Mouse (Mus musculus) cerebellum, adult 11-12 months (tissue): ENCODE results near the gene Htr6.

Experiments used
- DNase-seq: peaks from one replicate; pipeline ENCODE4 v3.0.0; 2022

Gene Htr6

DNA sequence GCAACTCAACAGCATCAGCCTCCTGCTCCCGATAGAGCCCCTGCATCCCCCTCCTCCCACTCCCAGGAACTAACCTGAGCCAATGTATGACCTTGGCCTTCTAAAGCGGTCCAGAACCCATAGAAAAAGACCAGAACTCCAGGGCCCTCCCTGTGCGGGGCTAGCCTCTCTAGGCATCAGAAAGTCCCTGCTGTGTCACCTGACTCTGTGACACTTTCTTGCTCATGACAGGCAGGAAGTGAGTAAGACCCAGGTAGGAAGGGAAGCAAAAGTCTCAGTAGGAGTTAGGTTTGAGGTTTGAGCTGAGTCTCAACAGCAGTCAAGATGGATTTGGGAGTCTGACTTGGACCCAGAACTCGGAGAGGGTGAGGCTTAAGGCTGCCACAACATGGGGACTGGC is 11.6 kb upstream of the Htr6 start:
- no peak for DNase-seq

DNA sequence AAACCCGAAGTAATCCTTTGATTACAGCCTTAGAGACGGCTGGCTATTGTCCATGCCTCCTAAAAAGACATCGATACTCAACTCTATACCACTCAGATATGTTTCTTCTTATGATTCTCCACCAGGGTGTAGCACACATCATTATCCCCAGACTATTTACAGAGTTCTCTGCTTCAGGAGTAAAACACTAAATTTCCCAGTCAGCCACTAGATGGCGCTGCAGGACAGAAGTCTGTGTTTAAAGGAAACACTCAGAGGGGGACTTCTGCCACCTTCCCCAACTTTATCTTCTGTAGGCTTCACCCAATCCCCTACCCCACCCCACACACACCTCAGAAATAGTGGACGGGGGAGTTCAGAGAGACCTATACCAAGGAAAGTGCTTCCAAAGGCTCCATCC is 10.7 kb upstream of the Htr6 start:
- DNase-seq = peak; percentile 57

DNA sequence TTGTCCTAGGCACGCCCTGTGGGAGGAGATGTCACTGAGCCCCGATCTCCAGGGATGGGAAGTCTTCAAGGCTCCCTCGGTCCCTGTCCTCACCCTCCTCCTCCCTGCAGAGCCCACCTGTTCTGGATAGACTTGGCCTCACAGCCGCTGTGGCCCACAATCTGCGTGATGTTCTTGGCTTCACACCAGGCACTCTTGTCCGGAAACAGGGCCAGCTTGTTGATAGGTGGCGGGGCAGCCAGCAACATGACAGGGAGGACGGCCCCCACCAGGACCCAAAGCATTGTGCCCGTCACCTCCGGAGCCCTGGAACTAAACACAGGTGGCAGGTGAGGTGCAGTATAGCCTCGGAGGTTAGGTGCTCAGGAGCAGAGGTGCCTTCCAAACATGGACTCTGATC is 10.0 kb upstream of the Htr6 start:
- DNase-seq = no peak

DNA sequence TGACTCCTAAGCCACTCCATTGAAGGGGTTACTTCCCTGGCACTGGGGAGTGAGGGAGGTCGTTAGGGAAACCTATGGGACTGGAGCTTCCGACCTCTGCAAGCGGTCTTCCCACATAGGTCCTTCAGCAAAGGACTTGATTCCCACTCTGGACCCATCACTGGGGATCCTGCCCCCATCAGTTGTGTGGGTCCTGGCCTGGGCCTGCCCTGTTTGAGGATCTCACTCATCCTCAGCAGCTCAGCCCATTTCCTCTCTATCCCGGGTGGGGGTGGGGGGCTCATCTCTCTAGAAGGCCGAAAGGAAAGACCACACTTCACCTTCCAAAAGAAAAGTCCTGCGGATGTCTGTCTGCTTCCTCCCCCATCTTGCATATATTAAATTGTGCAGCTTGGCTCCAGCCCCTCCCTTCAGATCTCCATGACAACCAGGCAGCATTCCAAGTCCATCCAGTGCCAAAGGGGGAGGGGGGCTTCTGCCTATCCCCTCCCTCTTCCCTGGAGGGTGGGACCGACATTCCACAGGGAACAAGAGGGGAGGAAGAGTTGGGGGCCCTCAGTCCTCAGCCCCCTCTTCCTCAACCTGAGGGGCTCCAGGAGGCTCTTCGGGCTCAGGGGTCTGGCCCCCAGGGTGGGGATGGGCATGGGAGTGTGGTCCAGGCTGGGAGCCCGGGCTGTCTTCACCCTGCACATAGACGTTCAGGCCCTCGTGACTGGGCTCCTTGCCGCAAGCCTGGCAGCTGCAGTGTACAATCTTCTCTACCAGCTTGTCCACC is 7.6 kb upstream of the Htr6 start:
- no peak for DNase-seq

DNA sequence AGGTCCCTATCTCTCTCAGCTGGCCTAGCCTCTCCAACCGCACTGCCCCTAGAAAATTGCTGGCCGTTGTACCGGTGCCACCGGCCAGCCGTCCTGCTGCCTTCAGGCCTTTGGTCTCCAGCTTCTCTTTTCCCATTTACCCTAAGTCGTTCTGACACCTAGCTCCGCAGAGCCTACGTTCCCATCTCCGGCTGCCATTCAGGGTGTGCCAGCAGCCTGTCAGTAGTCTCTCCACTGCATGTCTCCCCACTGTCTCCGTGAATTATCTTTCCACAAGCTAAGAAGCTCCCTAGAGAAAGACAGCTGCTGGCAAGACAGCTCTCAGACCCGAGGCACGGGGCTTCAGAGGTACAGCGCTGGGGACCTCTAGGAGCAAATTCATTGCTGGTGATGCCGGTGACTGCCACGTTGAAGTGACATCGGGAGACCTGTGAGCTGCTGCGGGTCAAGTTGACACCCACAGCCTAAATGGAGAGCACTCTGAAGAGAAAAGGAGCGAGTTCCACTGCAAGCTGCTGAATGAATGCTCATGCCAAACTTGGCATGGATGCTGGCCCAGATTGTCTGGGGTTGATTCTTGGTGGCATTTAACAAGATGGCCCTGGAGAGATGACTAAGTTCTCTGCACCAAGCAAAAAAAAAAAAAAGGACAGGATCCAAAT is 6.0 kb upstream of the Htr6 start:
- DNase-seq = peak; percentile 41

DNA sequence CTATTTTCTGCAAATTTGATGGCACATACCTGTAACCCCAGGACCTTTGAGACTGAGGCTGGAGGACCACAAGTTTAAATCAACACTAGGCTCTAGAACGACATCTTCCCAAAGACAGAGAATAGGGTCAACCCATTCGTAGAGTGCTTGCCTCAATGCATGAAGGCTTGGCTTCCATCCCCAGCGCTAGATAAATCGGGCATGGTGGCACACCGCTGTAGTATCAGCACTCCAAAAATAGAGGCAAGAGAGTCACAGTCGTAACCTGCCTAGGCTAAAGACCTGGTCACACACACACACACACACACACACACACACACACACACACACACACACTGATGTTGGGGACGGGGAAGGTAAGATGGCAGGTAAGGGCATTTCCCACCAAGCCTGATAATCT is 4.9 kb upstream of the Htr6 start:
- no peak for DNase-seq

DNA sequence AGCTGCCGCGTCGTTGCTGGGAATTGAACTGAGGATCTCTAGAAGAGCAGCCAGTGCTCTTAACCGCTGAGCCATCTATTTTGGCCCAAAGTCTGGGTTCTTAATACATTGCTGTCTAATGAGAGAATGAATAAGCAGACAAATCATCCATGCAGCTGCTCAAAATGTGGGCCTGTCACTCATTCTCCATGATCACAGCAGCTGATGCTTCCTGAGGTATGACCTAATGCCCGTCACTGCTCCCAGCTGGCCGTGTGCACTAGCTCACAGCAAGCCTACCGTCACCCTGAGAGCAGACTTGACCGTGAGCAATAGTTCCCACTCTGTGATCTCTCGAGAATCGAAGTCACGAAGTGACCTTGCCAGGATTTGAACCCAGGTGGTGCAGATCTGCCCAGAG is 4.1 kb upstream of the Htr6 start:
- no peak for DNase-seq

DNA sequence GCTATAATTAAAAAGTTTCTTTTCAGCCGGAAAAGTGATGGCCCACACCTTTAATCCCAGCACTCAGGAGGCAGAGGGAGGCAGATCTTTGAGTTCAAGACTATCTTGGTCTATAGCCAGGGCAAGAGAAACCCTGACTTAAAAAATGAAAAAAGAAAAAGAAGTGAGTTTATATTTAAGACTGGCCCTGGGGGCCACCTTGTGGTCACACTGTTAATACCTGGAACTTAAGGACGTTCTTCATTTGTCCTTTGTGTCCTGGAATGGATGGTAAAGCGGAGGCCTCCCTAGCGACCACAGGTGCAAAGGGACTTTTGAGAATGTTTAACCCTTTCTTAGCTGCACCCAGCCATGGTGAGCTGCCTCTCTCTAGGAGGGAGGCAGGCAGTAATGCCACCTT is 3.4 kb upstream of the Htr6 start:
- no peak for DNase-seq

DNA sequence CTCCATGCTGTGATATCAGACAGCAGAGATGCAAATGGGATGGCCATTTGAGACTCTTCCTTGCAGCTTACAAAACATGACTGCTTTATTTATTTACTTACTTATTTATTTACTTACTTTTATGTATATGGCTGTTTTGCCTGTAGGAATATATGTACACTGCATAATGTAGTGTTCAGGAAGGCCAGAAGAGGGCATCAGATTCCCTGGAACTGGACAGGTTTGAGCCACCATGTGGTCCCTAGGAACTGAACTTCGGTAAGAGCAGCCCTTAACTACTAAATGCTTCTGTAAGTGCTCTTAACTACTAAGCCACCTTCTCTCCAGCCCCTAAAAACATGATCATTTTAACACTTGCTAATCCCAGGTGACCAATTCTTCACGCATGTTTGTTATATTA is 2.9 kb upstream of the Htr6 start:
- DNase-seq = no peak

DNA sequence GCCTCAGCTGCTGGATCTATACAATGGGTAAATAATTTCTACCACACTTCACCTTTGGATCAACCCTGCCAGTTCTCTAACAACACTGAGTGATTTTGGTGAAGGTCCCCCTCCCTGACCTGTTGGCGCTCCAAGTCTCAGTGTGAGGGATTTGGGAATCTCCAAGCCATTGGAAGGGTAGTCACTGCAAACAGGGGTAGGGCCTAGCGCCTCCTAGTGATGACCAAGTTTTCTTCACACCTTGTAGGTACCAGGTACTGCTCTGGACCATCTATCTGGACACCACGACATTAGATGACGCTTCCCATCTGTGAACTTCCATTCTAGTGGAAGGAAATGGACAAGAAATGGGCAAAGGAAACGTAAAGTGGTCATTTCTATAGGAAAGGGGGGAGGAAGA is 545 bp upstream of the Htr6 start:
- DNase-seq = no peak

DNA sequence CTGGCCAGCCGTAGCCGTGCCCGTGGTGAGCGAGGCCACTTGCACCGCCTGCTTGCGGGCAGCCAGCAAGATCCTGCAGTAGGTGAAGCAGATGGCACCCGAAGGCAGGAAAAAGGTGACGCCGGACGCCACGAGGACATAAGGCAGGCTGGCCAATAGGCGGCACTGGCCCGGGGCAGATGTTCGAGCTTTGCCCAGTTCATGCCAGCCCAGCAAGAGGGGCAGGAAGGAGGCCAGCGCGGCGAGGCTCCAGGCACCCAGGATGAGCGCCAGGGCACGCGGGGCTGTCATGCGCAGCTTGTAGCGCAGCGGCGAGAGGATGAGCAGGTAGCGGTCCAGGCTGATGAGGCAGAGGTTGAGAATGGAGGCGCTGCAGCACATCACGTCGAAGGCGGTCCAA is 1.3 kb downstream of the Htr6 start:
- no peak for DNase-seq

DNA sequence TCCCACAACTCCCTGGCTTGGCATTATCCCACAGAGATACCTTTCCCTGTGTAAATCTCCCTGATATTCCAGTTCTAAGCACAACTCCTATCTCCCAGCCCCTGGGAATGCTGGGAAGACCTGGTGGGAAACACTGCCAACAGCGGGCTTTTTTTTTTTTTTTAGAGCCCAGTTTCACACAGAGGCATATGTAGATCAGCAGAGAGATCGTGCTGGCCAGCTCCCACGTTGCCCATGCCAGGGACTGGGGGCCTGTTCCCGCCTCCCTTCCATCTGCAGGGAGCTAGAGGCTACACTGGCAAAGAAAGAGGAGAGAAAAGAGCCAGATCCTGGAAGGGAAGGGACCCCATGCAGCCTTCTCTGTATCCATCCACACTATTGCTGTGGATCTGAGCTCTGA is 7.1 kb downstream of the Htr6 start:
- no peak for DNase-seq

DNA sequence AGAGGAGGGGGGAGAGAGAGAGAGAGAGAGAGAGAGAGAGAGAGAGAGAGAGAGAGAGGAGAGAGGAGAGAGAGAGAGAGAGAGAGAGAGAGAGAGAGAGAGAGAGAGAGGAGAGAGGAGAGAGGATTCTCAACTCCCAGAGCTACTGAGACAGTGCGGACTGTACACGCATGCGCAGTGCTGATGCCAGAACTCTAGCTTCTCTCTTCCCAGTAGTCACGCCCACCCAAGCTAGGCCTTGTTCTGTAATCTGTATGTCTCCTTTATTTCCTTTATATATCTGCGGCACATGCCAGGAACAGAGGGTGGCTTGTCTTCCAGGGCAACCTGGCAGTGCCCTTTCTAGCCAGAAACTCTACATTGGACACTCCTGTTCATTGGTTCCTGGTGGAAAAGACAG is 10.5 kb downstream of the Htr6 start:
- no peak for DNase-seq

DNA sequence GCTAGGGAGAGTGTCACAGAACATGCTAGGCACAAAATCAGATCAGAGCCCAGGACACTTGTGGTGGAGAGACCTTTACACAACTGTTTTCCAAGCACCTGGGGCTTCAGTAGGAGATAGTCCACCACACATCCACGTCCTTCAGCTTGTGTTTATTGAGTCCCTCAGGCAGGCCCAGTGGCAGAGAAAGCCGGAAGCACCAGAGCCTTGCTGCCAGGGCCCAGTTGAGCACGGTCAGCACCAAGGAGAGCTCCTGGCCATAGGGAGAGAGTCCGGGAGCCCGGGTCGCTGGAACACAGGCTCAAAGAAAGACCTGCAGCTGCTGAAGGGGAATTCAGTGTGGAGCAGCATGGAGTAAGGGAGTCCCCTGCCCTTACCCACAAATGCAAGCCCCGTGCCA is 15.8 kb downstream of the Htr6 start:
- no peak for DNase-seq

DNA sequence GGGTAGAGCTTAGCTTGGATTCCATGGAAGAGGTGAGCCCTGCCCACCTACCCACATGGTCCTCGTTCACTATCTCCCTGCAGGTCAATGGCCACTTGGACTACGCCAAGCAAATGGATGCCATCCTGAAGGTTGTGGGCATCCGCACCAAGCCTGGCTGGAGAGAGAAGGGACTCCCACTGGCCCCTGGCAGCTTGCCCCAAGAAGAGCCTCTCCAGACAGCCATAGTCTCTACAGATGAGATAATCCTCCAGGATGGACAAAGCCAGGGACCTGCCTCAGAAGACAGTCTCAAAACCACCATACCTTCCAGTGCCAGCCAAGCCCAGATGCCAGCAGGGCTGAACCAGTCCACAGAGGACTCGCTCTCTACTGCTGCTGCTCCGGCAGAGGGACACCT is 17.3 kb downstream of the Htr6 start:
- no peak for DNase-seq

DNA sequence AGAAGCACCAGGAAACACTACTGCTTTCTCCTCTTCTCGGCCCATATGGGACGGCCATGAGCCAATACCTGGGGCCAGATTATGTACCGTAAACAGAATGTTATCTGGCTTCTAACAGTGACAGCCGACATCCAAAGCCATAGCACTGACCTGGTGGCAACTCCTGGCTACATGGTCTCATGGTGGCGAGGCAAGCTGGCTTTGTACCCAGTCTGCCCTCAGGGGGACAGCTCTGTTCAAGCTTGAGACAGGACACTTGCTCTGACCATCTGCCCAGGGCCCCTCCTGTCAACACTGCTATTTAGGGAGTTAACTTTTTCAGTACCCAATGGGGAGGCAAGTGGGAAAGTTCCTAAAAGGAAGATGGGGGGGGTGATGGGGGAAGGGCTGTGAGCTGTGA is 18.1 kb downstream of the Htr6 start:
- no peak for DNase-seq

DNA sequence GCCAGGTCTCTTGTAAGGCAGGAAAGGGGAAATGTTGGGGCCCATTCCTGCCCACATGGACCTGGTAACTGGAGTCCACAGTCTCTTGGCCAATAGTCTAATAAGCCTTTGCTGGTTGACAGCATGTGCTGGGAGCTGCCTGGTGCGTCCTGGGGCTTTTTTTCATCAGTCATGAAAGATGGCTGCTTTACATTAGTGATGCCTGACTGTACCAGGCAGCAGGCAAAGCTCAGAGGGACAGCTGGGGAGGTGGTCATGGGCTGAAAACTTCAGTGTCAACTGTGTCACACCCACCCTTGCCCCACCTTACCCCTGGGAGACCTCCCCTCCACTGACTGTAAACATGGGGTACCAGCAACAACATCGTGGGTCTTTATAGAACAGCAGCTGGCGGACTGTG is 19.6 kb downstream of the Htr6 start:
- no peak for DNase-seq

DNA sequence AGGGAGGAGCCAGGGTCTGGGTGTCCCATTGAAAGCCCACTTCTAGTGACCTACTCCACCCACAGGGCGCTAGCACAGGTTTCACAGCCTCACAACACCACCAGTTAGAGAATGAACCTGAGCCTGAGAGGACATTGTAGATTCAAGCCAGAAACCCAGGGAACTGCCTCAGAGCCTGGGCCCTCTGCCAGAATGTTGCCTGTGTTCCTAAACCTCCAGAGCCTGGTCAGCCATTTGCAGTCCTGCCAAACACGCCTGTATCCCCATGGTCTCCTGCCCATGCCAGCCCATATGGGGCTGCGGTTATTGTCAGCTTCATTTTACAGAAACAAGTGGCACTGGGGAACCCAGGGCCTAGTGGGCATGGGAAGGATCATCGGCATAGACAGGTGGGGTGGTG is 20.0 kb downstream of the Htr6 start:
- DNase-seq = peak; percentile 50

DNA sequence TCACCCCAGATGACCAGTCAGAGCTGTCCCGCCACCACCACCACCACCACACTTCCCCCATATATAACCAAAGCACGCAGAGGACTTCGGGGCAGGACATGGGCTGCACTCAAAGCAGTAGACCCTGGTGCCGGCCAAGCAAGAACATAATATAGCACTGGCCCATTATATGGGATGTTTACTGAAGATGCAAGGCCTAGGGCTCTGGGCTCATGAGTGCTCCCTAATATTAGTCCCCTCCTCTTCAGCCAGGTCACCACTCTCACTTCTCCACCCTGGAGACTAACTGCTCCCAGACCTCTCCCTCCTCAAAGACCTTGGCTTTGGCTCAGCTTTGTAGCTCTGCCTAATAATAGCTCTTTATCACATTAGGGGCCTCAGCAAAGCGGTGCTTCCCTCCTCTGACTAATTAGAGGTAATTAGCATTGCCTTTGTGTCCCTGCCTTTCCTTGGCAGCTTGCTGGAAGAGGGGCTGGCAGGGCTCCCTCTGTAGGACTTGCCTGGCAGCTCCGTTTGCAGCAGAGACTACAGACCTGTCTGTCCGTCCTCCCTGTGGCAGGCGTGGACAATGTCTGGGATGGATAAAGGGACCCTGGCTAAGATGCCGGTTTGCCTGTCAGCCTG is 21.0 kb downstream of the Htr6 start:
- no peak for DNase-seq

DNA sequence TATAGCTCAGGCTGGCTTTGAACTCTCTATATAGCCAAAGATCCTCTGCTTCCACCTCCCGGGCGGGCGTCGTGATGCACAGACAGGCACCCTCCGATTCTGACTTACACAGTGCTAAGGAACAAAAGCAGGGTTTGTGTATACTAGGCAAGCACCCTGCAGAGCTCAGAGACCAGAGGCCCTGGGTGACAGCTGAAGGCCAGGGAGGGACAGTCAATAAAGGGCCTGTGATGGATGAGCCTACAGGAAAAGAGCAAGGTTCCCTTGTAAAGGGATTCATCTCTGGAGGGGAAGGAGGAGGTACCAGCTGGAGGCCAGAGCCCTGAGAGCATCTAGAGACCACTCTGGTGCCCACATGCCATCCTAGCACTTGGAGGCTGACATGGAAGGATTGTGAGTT is 22.0 kb downstream of the Htr6 start:
- no peak for DNase-seq

DNA sequence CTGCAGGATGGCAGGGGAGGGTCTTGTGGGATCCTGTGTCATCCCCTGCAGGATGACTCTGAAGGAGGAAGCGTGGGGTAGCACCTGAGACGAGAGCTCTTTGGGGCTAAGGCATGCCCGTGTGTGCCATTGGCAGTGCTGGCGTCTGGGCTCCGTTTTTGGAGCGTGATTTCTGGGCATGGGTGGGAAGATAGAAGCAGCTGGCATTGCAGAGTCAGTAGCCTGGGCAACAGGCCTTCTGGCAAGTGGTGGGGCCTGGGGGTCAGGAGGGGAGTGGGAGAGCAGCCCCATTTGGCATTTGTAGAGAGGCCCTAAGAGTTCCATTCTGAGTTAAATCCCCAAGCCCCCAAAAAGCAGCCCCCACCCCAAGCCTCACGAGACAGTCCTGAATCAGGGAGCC is 22.6 kb downstream of the Htr6 start:
- no peak for DNase-seq

DNA sequence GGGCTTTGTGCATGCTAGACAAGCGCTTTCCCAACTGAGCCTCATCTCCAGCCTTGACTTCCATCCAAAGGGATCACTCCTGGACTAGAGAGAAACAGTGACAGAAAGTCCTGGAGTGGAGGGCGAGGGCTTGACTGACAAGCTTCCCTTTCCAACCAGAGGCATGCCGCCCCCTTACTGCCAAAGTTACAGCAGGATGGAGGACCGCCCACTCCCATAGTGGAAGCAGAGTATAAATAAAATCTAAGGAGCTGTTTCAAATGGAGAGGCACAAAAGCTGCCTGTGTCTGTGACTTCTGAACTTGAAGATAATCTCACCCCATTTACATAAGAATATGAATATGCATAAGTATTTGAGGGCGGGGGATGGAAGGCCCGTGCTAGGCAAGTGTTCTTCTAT is 26.9 kb downstream of the Htr6 start:
- DNase-seq = no peak

DNA sequence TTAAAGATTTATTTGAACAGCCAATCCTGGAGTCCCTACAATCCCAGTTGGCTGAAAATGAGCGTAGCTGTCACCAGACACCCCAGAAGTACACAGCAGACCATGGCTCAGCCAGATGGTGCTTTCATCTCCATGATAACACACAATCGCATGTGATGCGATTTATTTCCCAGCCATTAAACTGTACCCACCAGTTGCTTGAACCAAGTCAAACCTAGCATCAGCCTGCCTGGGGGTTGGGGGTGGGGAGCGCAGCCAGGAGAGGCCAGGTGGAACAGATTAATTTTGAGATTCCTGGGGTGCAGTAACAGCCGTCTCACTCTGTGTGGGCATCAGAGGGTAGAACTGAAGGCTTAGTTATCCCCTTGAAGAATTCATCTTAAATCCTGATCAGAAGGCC is 29.0 kb downstream of the Htr6 start:
- DNase-seq = no peak

DNA sequence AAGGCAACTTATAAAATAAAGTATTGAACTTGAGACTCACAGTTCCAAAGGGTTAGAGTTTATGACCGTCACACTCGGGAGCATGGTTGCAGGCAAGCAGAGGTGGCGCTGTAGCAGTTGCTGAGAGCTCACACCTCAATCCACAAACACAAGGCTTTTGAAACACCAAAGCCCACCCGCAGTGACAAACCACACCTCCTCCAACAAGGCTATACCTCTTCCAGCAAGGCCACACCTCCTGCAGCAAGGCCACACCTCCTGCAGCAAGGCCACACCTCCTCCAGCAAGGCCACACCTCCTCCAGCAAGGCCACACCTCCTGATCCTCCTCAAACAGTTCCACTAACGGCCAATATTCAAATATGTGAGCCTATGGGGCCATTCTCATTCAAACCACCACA is 30.8 kb downstream of the Htr6 start:
- DNase-seq = no peak

DNA sequence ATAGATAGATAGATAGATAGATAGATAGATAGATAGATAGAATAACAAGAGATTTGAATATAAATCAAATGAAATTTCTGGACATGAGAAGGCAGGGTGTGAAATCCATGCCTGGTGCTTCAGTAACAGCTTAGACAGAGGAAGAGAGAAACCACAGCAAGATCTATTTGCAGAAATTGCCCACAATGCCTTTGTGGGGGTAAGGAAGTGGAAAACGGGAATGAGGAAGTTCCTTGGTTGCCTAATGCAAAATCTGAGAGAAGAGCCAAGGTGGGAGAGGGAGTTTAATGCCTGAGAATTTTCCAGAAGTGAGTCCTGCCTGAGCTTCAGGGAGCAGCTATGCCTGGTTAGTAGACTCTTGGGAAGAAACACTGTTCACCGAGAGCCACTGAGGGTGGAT is 31.8 kb downstream of the Htr6 start:
- DNase-seq = no peak
